Mouse (Mus musculus) lung, postnatal 4 days (tissue): ENCODE measurements around the gene Cd300lf.

Source experiments
- DNase-seq, 2 experiments: peaks; one replicate each; pipeline ENCODE4 v3.0.0; 2021

Cd300lf gene

GRCm38 (mm10) chr11:115133800-115134199, at the start of gene Cd300lf:
TSS of gene Cd300lf (minus strand) at chr11:115133992.
- DNase-seq: peak; percentile 44 to 50

- peak; percentile 79 to 91 for DNase-seq
Observed at GRCm38 (mm10) chr11:115181913-115182638, 48.3 kb upstream of the Cd300lf start.

GRCm38 (mm10) chr11:115179881-115180280, 46.1 kb upstream of the Cd300lf start:
- no peak for DNase-seq

- no peak for DNase-seq
Observed at GRCm38 (mm10) chr11:115179191-115179590, 45.4 kb upstream of the Cd300lf start.

GRCm38 (mm10) chr11:115178766-115179165, 45.0 kb upstream of the Cd300lf start:
- no peak for DNase-seq

- DNase-seq: no peak
Observed at GRCm38 (mm10) chr11:115177559-115178195, 43.9 kb upstream of the Cd300lf start.

GRCm38 (mm10) chr11:115176399-115177190, 42.8 kb upstream of the Cd300lf start:
- no peak for DNase-seq

- peak; percentile 43 to 63 for DNase-seq
Observed at GRCm38 (mm10) chr11:115173549-115174339, 40.0 kb upstream of the Cd300lf start.

- DNase-seq: no peak
Observed at GRCm38 (mm10) chr11:115172825-115173287, 39.1 kb upstream of the Cd300lf start.

GRCm38 (mm10) chr11:115171125-115171524, 37.3 kb upstream of the Cd300lf start:
- no peak for DNase-seq

- DNase-seq: no peak
Observed at GRCm38 (mm10) chr11:115169430-115169829, 35.6 kb upstream of the Cd300lf start.

GRCm38 (mm10) chr11:115167631-115168249, 33.9 kb upstream of the Cd300lf start:
- no peak for DNase-seq

GRCm38 (mm10) chr11:115166776-115167175, 33.0 kb upstream of the Cd300lf start:
- DNase-seq: no peak

- DNase-seq: peak in 1 of 2 experiments; percentile 41
Observed at GRCm38 (mm10) chr11:115164976-115165374, 31.2 kb upstream of the Cd300lf start.

GRCm38 (mm10) chr11:115164341-115164975, 30.7 kb upstream of the Cd300lf start:
- DNase-seq: no peak

- peak; percentile 58 to 62 for DNase-seq
Observed at GRCm38 (mm10) chr11:115163568-115164150, 29.9 kb upstream of the Cd300lf start.

- DNase-seq: peak; percentile 98 to 99
Observed at GRCm38 (mm10) chr11:115162832-115163480, 29.2 kb upstream of the Cd300lf start, which contains the start of gene Slc9a3r1. TSS of gene Slc9a3r1 (plus strand) at chr11:115163341.

- DNase-seq: no peak
Observed at GRCm38 (mm10) chr11:115162205-115162601, 28.4 kb upstream of the Cd300lf start.

- DNase-seq: no peak
Observed at GRCm38 (mm10) chr11:115161578-115162204, 27.9 kb upstream of the Cd300lf start.
